Mouse (Mus musculus): ENCODE results near the gene Pmm1. TPM values are rescaled to one million over a fixed set of nuclear protein-coding genes. Genes with fewer than 3 reads are reported as not detected.
"Not testable (repeated sequence)": the region's sequence is repeated elsewhere in the genome, so short reads cannot be mapped to it uniquely, and the experiment has no call there.

Gene Pmm1
- polyA plus RNA-seq (2015; fragmentation: Nextera tagmentation; extraction: Ambion mirVana): 62.2 and 62.5 TPM in 2 replicates

DNA sequence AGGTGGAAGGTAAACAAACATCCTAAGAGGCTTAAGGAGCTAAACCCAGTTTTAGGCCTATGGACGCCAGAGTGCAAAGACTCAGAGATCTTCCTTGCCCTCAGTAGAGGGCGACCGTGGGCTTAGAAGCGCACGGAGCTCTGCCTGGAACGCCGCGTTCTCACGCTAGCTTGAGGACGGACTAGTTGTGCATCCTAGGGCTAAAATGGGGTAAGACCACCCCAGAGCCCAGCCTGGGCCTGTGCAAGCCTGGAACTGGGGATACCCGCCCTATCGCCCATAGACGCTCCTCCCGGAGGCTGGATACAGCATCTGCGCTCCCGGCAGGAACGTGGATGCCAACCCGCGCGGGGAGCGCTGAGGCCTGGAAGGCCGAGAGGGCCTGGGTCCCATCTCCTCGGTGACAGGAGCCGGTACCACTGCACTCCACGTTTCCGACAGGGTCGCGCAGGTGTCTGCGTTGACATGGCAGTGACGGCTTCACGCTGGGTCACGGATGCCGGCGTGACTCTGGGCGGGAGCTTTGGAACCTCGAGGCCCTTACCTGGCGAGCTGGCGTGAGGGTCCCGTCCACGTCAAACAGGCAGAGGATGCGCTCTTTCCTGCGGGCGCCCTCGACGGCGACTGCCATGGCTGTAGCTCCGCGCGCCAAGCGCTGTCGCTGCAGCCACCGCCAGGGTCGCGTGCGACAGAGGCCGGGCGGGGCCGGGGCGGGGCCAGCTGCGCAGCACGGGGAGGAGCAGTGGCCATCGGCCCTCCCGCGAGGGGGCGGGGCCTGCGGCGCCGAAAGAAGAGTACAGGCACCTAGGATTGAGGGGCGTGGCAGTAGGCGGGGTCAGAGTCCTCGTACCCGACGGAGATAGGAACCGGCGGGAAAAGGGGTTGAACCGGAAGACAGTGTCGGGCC lies at the start of gene Pmm1:
Gene Pmm1 (minus strand): TSS at position 760 of the 907 bp plus-strand sequence.
- peaks cover 18% of the 10 kb centered on the region for H3K4me1 ChIP-seq
- H3K36me3 ChIP-seq (ENCODE audit: poor library complexity, severe bottlenecking): peaks cover 7% of the 10 kb centered on the region
- H3K27ac ChIP-seq: peak within 1 kb of the TSS; percentile 91
- ATAC-seq: peak; percentile 97
- H3K4me2 ChIP-seq: peak within 1 kb of the TSS; percentile 98
- H3K9ac ChIP-seq: peak within 1 kb of the TSS; percentile 78
- WGBS: under 1% methylated on average over 64 of the region's 77 CpGs
- H3K27me3 ChIP-seq: no peaks in the 10 kb centered on the region
- peak within 1 kb of the TSS; percentile 65 for H3K4me3 ChIP-seq
- H3K9me3 ChIP-seq (replicated peaks): no peaks in the 10 kb centered on the region

DNA sequence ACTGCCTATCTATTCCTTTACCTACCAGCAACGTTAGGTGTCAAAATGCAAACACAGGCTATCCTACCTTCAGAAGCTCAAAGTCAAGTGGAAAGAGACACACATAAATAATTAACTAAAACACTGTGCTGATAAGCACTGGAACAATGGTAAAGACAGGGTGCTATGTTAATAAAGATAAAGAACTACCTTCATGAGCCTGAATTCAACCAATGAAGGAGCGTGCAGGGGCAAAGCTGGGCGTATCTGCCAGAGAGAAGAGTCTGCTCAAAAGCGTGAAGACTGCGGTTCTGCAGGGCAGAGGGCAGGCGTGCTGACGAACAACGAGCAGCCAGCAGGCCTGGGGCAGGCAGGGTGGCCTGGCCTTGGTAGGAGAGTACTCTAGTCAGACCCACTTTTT lies 43.5 kb upstream of the Pmm1 start:
- no peaks in the 10 kb centered on the region for H3K27me3 ChIP-seq
- no peak for ATAC-seq
- H3K36me3 ChIP-seq (ENCODE audit: poor library complexity, severe bottlenecking): peaks cover 44% of the 10 kb centered on the region
- 91% methylated on average over 8 of the region's 8 CpGs for WGBS
- no peak overlapping the region for H3K4me3 ChIP-seq
- H3K9me3 ChIP-seq (replicated peaks): no peaks in the 10 kb centered on the region
- no peak overlapping the region for H3K4me2 ChIP-seq
- no peak overlapping the region for H3K9ac ChIP-seq
- no peak overlapping the region for H3K27ac ChIP-seq
- H3K4me1 ChIP-seq: no peaks in the 10 kb centered on the region

DNA sequence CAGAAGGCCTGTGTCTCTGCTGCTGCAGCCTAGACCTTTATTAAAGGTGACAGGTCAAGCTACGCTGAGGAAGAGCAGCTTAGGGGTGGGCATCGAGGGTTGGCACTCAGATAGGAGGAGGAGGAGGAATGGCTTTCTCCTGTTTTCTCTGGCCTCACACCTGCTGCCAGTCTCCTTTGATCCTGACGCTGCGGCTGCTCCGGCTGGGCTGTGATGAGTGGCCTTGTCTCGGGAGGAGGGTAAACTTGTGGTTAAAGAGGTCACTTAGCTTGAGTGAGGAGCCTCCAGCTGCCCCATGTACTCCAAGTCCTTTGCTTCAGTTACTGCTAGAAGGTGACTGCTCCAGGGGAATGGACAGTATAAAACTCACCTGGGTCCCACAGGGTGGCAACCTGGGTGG lies 33.3 kb upstream of the Pmm1 start:
- no peaks in the 10 kb centered on the region for H3K9me3 ChIP-seq (replicated peaks)
- H3K27ac ChIP-seq: no peak overlapping the region
- H3K9ac ChIP-seq: no peak overlapping the region
- no peak for ATAC-seq
- H3K4me2 ChIP-seq: no peak overlapping the region
- H3K36me3 ChIP-seq (ENCODE audit: poor library complexity, severe bottlenecking): peaks cover 72% of the 10 kb centered on the region
- H3K4me3 ChIP-seq: no peak overlapping the region
- peaks cover 7% of the 10 kb centered on the region; the same call in 1 of the 2 replicates for H3K4me1 ChIP-seq
- WGBS: 88% methylated on average over 6 of the region's 6 CpGs
- H3K27me3 ChIP-seq: no peaks in the 10 kb centered on the region

DNA sequence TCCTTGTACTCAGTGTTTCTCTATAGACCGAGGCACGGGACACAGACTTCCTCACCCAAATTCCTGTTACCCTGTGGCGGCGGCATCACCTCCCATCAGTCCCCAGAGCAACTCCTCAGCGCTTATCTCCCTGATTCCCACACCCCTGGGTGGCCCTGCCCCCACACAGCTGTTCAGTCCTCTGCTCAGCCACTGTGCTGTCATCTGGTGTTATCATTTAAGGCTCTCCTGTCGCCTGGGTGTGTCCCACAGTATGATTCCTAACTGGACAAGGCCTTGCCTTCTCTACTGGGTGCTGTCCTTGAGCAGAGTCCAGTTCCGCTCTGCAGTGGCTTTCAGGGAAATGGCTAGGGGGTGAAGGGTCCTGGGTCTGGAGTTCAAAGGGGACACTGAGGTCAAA lies 29.8 kb upstream of the Pmm1 start:
- Histone ChIP-seq H3K9me3 (replicated peaks) (no peaks in the 10 kb centered on the region), H3K4me1 (peaks cover 13% of the 10 kb centered on the region), H3K36me3 (ENCODE audit: poor library complexity, severe bottlenecking) (peaks cover 37% of the 10 kb centered on the region), H3K9ac (no peak overlapping the region), H3K4me3 (no peak overlapping the region), H3K27ac (no peak overlapping the region), H3K27me3 (no peaks in the 10 kb centered on the region), H3K4me2 (no peak overlapping the region)
- ATAC-seq: no peak
- 65% methylated on average over 7 of the region's 7 CpGs for WGBS

DNA sequence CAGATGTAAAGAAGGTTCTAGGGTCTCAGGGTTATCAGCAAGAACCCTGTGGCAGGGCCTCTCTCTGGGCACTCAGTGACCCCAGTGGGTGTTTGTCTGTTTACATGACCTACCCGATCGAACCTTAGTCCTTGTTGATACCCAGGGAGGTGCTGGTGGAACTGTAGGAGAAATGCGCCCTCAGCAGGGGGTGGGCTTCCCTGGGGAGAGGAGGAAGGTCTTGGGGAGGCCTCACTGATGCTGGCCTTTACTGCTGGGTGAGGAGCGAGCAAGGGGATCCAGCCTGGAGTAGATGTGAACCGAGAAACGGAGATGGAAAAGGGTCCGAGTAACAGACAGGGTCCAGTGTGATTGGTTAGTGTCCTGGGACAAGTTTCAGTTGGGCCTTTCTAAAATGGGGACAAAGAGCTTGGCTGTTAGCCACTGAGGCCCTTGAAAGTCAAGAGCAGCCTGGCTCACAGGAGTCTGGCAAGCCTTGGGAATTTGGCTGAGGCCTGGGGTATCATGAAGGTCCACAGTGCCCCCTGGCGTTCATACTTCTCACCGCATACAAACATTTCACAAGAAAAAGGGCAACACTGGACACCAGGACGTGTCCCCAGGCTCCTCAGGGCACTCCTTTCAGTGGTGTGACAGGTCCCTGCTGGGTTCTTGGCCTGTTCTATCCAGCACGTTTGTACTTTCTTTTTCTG lies 28.8 kb upstream of the Pmm1 start:
- Histone ChIP-seq H3K4me1 (peaks cover 23% of the 10 kb centered on the region), H3K9ac (0 out of 2 replicates have a peak overlapping the region, but pooled peaks have one; percentile 39), H3K4me2 (no peak overlapping the region), H3K27ac (peak overlapping the region; percentile 52; the same call in 1 of the 2 replicates), H3K9me3 (replicated peaks) (no peaks in the 10 kb centered on the region), H3K36me3 (ENCODE audit: poor library complexity, severe bottlenecking) (peaks cover 27% of the 10 kb centered on the region), H3K4me3 (no peak overlapping the region), H3K27me3 (no peaks in the 10 kb centered on the region)
- 38% methylated on average over 11 of the region's 11 CpGs for WGBS
- ATAC-seq: peak; percentile 73

DNA sequence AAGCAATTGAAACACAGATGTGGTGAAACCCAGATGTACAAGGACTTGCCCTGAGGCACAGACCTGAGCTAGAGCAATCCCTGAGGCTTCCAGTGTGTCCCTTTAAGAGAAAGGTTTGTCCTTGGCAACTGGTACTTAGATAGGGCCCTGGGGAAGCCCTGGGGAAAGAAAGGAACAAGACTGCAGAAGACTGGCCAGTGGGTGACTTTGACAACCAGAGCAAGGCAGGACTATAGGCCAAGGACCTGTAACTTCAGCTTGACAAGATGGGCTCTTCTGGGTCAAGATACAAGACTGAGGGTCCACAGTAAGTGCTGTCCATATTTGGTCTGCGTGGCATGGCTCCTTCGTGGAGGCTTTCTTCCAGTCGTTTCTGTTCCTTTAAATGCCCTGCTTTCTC lies 26.9 kb upstream of the Pmm1 start, which contains the start of gene Xrcc6:
Gene Xrcc6 (plus strand): TSS at position 190 of the 400 bp plus-strand sequence.
- Histone ChIP-seq H3K9ac (no peak within 1 kb of the TSS), H3K4me1 (peaks cover 23% of the 10 kb centered on the region), H3K27ac (no peak within 1 kb of the TSS), H3K27me3 (no peaks in the 10 kb centered on the region), H3K4me3 (no peak within 1 kb of the TSS), H3K9me3 (replicated peaks) (no peaks in the 10 kb centered on the region), H3K4me2 (no peak within 1 kb of the TSS), H3K36me3 (ENCODE audit: poor library complexity, severe bottlenecking) (peaks cover 8% of the 10 kb centered on the region)
- no peak for ATAC-seq
- WGBS: 78% methylated on average over 3 of the region's 3 CpGs

DNA sequence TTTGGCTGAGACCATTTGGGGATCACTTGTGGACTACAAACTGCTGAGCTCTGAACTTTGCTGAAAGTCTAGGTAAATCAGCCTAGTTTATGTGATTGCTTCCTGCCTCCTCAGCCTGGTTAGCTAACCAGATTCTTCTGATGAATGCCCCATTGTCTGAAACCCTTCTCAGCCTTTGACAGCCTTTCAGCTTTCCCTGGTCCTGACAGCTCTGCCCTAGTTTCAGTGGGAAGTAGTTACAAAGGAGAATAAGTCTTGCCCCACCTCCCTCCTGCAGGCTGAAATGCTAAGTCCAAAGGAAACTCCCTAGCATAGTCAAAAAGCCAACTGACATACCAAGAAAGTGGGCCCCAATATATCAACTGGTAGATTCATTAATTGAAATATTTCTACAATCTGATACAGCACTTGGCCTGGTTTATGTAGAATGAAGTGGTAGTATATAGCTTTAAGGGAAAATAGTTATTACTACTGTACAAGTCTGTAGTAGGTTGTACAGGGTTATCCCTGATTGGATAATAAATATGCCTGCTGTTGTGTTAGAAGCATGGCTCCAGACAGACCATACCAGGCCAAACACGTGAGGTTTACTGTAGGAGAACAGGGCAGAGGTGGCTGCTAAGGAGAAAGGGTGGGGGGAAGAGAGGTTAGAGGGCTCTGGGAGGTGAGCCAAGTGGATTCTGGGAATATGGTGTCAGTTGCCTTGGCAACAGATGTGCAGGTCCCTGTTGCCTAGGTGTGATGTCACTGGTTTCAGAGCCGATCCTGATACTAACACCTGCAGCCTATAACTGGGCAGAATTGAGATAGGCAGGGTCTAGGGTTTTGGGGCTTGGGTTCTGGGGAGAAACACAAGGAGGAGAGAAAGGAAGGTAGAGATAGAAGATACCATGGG lies 24.8 kb upstream of the Pmm1 start:
- 24% methylated on average over 2 of the region's 2 CpGs for WGBS
- no peaks in the 10 kb centered on the region for H3K27me3 ChIP-seq
- peak overlapping the region; percentile 76 for H3K27ac ChIP-seq
- H3K9ac ChIP-seq: no peak overlapping the region
- H3K4me2 ChIP-seq: 0 out of 2 replicates have a peak overlapping the region, but pooled peaks have one; percentile 10
- no peak overlapping the region for H3K4me3 ChIP-seq
- no peaks in the 10 kb centered on the region for H3K9me3 ChIP-seq (replicated peaks)
- no peaks in the 10 kb centered on the region for H3K36me3 ChIP-seq (ENCODE audit: poor library complexity, severe bottlenecking)
- H3K4me1 ChIP-seq: peaks cover 23% of the 10 kb centered on the region
- 0 out of 2 replicates have a peak, but pooled peaks have one; percentile 41 for ATAC-seq

DNA sequence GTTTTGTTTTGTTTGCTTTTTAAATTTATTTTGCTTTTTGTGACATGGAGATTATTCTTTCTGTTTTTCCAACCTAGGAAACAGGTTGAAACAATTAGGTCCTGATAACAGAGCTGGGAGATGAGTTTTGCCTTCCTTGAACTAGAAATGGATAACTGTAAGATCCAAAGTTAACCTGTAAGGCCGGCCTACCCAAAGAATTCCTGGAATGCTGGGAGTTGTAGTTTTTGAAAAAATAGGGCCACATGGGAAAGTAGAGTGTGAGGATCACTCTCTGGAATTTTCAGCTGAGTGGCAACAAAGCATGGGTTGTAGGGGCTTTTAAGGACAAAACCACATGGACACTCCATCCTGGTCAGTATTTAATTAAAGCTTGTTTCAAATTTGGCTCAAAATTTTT lies 21.4 kb upstream of the Pmm1 start:
- Histone ChIP-seq H3K27me3 (no peaks in the 10 kb centered on the region), H3K4me1 (peaks cover 15% of the 10 kb centered on the region), H3K9me3 (replicated peaks) (no peaks in the 10 kb centered on the region), H3K4me3 (no peak overlapping the region), H3K27ac (no peak overlapping the region), H3K4me2 (no peak overlapping the region), H3K9ac (no peak overlapping the region), H3K36me3 (ENCODE audit: poor library complexity, severe bottlenecking) (no peaks in the 10 kb centered on the region)
- 67% methylated on average over 1 of the region's 1 CpGs for WGBS
- ATAC-seq: no peak

DNA sequence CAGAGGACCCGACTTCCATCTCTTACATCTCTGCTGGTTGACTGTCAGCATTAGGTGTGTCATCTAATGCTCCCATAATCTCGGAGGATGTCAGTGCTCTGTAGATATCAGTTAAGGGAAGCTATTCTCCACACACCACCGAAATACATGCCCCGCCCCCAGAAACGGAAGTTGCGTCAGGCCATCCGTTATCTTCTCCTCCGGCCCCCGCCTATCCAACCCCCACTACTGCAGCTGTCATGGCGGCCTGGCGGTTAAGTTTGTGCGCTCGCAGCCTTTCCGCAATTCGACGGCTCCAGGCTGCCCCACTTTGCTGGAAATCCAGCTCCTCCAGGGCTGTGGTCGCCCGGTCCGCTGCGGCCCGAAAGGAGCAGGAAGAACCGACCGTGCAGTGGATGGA lies 19.6 kb upstream of the Pmm1 start, which contains the start of gene 1700029P11Rik:
Gene 1700029P11Rik (plus strand): TSS at position 220 of the 400 bp plus-strand sequence.
- Histone ChIP-seq H3K4me2 (no peak within 1 kb of the TSS), H3K9ac (no peak within 1 kb of the TSS), H3K36me3 (ENCODE audit: poor library complexity, severe bottlenecking) (no peaks in the 10 kb centered on the region), H3K27me3 (no peaks in the 10 kb centered on the region), H3K4me1 (peaks cover 8% of the 10 kb centered on the region), H3K4me3 (no peak within 1 kb of the TSS), H3K27ac (no peak within 1 kb of the TSS), H3K9me3 (replicated peaks) (no peaks in the 10 kb centered on the region)
- whole genome bisulfite sequencing: 96% methylated on average over 23 of the region's 23 CpGs
- no peak for ATAC-seq

DNA sequence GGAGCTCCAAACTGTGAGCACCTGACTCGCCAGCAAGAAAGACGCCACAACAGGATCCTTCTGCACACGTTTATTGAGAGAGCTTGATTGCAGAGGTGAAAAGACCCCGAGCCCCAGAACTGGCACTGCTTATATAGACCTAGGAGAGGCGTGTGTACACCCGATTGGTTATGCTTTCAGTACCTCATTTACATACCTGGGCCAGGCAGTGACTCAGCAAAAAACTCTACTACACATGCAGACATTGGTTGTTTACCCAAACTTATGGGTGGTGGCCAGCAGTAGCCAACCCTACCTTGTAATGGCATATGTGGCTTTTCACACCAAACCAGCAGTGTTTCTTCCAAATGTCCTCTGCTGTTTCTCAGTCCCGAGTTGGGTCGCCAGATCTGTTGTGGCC lies 14.4 kb upstream of the Pmm1 start:
- 92% methylated on average over 8 of the region's 8 CpGs for WGBS
- H3K27ac ChIP-seq; H3K4me2 ChIP-seq; H3K9me3 ChIP-seq (replicated peaks); H3K4me1 ChIP-seq; H3K27me3 ChIP-seq; H3K9ac ChIP-seq; ATAC-seq; H3K4me3 ChIP-seq; H3K36me3 ChIP-seq (ENCODE audit: poor library complexity, severe bottlenecking): not testable (repeated sequence)

DNA sequence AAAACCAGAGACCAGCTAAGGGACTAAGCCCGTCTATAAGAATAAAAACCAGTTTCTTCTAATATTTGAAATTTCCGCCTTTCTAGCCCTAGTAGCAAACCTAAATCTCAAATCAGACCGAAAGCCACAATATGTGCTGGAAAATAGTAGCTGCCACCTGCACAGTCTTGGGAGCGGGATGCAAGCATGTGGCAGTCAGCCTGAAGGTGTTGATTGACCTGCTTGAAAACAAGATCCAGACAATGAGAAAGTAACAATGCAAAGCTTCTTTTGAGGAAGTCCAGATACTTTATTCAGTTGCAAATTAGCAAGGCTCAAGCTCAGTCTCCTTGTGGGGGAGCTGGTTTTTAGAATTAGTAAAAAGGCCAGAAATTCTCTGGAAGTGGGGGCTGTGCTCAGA lies 9.8 kb upstream of the Pmm1 start:
- H3K4me3 ChIP-seq; H3K4me1 ChIP-seq; ATAC-seq; H3K27ac ChIP-seq; H3K9ac ChIP-seq; H3K4me2 ChIP-seq; H3K36me3 ChIP-seq (ENCODE audit: poor library complexity, severe bottlenecking); H3K9me3 ChIP-seq (replicated peaks); H3K27me3 ChIP-seq: not testable (repeated sequence)
- WGBS: 73% methylated on average over 4 of the region's 4 CpGs

Measured in forebrain, embryonic 13.5 days (tissue).